Mouse (Mus musculus) ES-Bruce4 (cell line): Measurements from ENCODE around the gene Shisa7.
A peak's percentile ranks its signal among the peaks of the same experiment; 100 is the strongest.

Source experiments
- CTCF ChIP-seq: IDR thresholded peaks from one replicate; pipeline ENCODE4 v1.8.1; 2011; ENCODE audit warnings: low read depth, low read length
- POLR2A ChIP-seq: IDR thresholded peaks from one replicate; pipeline ENCODE4 v1.8.1; 2011; ENCODE audit warnings: low read length; ENCODE audit not compliant: insufficient read depth

- peak; percentile 56 for TF ChIP-seq CTCF
- TF ChIP-seq POLR2A = no peak
These were observed 33.7 kb upstream of the Shisa7 start for GRCm38 (mm10) chr7:4878186-4878585.
